Mouse (Mus musculus) activated CD4-positive, CD25-positive, alpha-beta regulatory T cell, adult 4 months (primary cell): ENCODE data around the gene Olfr721-ps1. TPM values are rescaled to one million over a fixed set of nuclear protein-coding genes. Genes with fewer than 3 reads are reported as not detected.

Experiments used
- ATAC-seq: one replicate; pipeline ENCODE4 v1.8.0; 2017
- polyA plus RNA-seq, 2 experiments: library from polyadenylated mRNA; unstranded; fragments of 100-300 nt; shearing (Covaris generic); gene quantifications; one replicate each; pipeline ENCODE4 v1.2.1; 2017

Olfr721-ps1 gene
- polyA plus RNA-seq: not detected

GRCm38 (mm10) chr14:14400998-14401397 lies at the start of gene Olfr721-ps1:
Gene Olfr721-ps1 (plus strand): TSS chr14:14401298.
- ATAC-seq: no peak

GRCm38 (mm10) chr14:14351721-14352590 lies 49.1 kb upstream of the Olfr721-ps1 start:
- ATAC-seq: no peak

GRCm38 (mm10) chr14:14352606-14353005 lies 48.5 kb upstream of the Olfr721-ps1 start:
- peak; percentile 6 for ATAC-seq

- ATAC-seq: peak; percentile 5
These were observed 47.9 kb upstream of the Olfr721-ps1 start for GRCm38 (mm10) chr14:14353081-14353732.

- peak; percentile 0 for ATAC-seq
These were observed 47.2 kb upstream of the Olfr721-ps1 start for GRCm38 (mm10) chr14:14353740-14354510.

- no peak for ATAC-seq
These were observed 46.4 kb upstream of the Olfr721-ps1 start for GRCm38 (mm10) chr14:14354511-14355359.

GRCm38 (mm10) chr14:14355360-14355646 lies 45.8 kb upstream of the Olfr721-ps1 start:
- ATAC-seq: no peak

- ATAC-seq: no peak
These were observed 5.6 kb upstream of the Olfr721-ps1 start for GRCm38 (mm10) chr14:14395535-14395934.

- no peak for ATAC-seq
These were observed 35.1 kb downstream of the Olfr721-ps1 start for GRCm38 (mm10) chr14:14436078-14436658.

Other genes with a start within 250 kb of the Olfr721-ps1 start
- not detected for gene Olfr720, start 214.5 kb upstream of the Olfr721-ps1 start, polyA plus RNA-seq
- gene Olfr31, start 78.5 kb upstream of the Olfr721-ps1 start, polyA plus RNA-seq: not detected
- gene Il3ra, start 55.0 kb upstream of the Olfr721-ps1 start, polyA plus RNA-seq: 1 to 10 TPM; 8.2 to 8.5 TPM